Mouse (Mus musculus): ENCODE results near the gene Spaca4. TPM values are rescaled to one million over a fixed set of nuclear protein-coding genes. Genes with fewer than 3 reads are reported as not detected.
A peak's percentile ranks its signal among the peaks of the same experiment; 100 is the strongest.

The Spaca4 gene
- total and polyA plus RNA-seq, 2 experiments from 2014 or later: not detected

GRCm38 (mm10) chr7:45760151-45760550 is 34.5 kb upstream of the Spaca4 start:
- ATAC-seq (no peak), DNase-seq (ENCODE audit: low spot score) (no peak)
- Histone ChIP-seq H3K9me3 (ENCODE audit: low read length) (no peaks in the 10 kb centered on the region), H3K9ac (replicated peaks; ENCODE audit: low read length) (no peak overlapping the region), H3K4me1 (ENCODE audit: insufficient read depth, low read length) (no peaks in the 10 kb centered on the region), H3K27me3 (ENCODE audit: insufficient read depth, low read length) (peaks cover 6% of the 10 kb centered on the region; the same call in 1 of the 2 replicates), H3K36me3 (ENCODE audit: insufficient read depth, low read length) (no peaks in the 10 kb centered on the region), H3K4me2 (ENCODE audit: low read depth, low read length) (no peak overlapping the region), H3K27ac (no peak overlapping the region), H3K4me3 (ENCODE audit: low read length) (no peak overlapping the region)
- 55% methylated on average over 5 of the region's 5 CpGs for WGBS
- no peak for TF ChIP-seq CTCF (IDR thresholded peaks at IDR 0.05; ENCODE audit: low read depth)

GRCm38 (mm10) chr7:45759400-45759799 is 33.8 kb upstream of the Spaca4 start:
- Histone ChIP-seq H3K4me3 (ENCODE audit: low read length) (0 out of 2 replicates have a peak overlapping the region, but pooled peaks have one; percentile 2), H3K27ac (no peak overlapping the region), H3K36me3 (ENCODE audit: insufficient read depth, low read length) (no peaks in the 10 kb centered on the region), H3K9me3 (ENCODE audit: low read length) (no peaks in the 10 kb centered on the region), H3K27me3 (ENCODE audit: insufficient read depth, low read length) (peaks cover 6% of the 10 kb centered on the region; the same call in 1 of the 2 replicates), H3K4me1 (ENCODE audit: insufficient read depth, low read length) (no peaks in the 10 kb centered on the region), H3K9ac (replicated peaks; ENCODE audit: low read length) (0 out of 2 replicates have a peak overlapping the region, but pooled peaks have one; percentile 13), H3K4me2 (ENCODE audit: low read depth, low read length) (peak overlapping the region; percentile 31)
- no peak for TF ChIP-seq CTCF (IDR thresholded peaks at IDR 0.05; ENCODE audit: low read depth)
- DNase-seq (ENCODE audit: low spot score) (no peak), ATAC-seq (no peak)
- 20% methylated on average over 20 of the region's 27 CpGs for WGBS

GRCm38 (mm10) chr7:45755703-45756102 is 30.1 kb upstream of the Spaca4 start:
- ATAC-seq (no peak), DNase-seq (ENCODE audit: low spot score) (no peak)
- Histone ChIP-seq H3K27ac (no peak overlapping the region), H3K4me3 (ENCODE audit: low read length) (no peak overlapping the region), H3K36me3 (ENCODE audit: insufficient read depth, low read length) (no peaks in the 10 kb centered on the region), H3K9ac (replicated peaks; ENCODE audit: low read length) (no peak overlapping the region), H3K9me3 (ENCODE audit: low read length) (no peaks in the 10 kb centered on the region), H3K4me2 (ENCODE audit: low read depth, low read length) (no peak overlapping the region), H3K4me1 (ENCODE audit: insufficient read depth, low read length) (no peaks in the 10 kb centered on the region), H3K27me3 (ENCODE audit: insufficient read depth, low read length) (peaks cover 6% of the 10 kb centered on the region; the same call in 1 of the 2 replicates)
- no peak for TF ChIP-seq CTCF (IDR thresholded peaks at IDR 0.05; ENCODE audit: low read depth)
- 52% methylated on average over 6 of the region's 6 CpGs for WGBS

GRCm38 (mm10) chr7:45750162-45750561 is 24.5 kb upstream of the Spaca4 start:
- TF ChIP-seq CTCF (IDR thresholded peaks at IDR 0.05; ENCODE audit: low read depth): no peak
- 75% methylated on average over 9 of the region's 9 CpGs for WGBS
- Histone ChIP-seq H3K4me2 (ENCODE audit: low read depth, low read length) (no peak overlapping the region), H3K27me3 (ENCODE audit: insufficient read depth, low read length) (no peaks in the 10 kb centered on the region), H3K9ac (replicated peaks; ENCODE audit: low read length) (no peak overlapping the region), H3K9me3 (ENCODE audit: low read length) (no peaks in the 10 kb centered on the region), H3K27ac (no peak overlapping the region), H3K36me3 (ENCODE audit: insufficient read depth, low read length) (no peaks in the 10 kb centered on the region), H3K4me3 (ENCODE audit: low read length) (no peak overlapping the region), H3K4me1 (ENCODE audit: insufficient read depth, low read length) (no peaks in the 10 kb centered on the region)
- no peak for DNase-seq (ENCODE audit: low spot score)
- ATAC-seq: no peak

GRCm38 (mm10) chr7:45749401-45749800 is 23.8 kb upstream of the Spaca4 start:
- no peak for TF ChIP-seq CTCF (IDR thresholded peaks at IDR 0.05; ENCODE audit: low read depth)
- no peaks in the 10 kb centered on the region for H3K4me1 ChIP-seq (ENCODE audit: insufficient read depth, low read length)
- H3K9me3 ChIP-seq (ENCODE audit: low read length): no peaks in the 10 kb centered on the region
- H3K27me3 ChIP-seq (ENCODE audit: insufficient read depth, low read length): no peaks in the 10 kb centered on the region
- H3K27ac ChIP-seq: no peak overlapping the region
- no peak overlapping the region for H3K4me3 ChIP-seq (ENCODE audit: low read length)
- ATAC-seq (0 out of 2 replicates have a peak, but pooled peaks have one; percentile 44), DNase-seq (ENCODE audit: low spot score) (no peak)
- H3K4me2 ChIP-seq (ENCODE audit: low read depth, low read length): no peak overlapping the region
- H3K9ac ChIP-seq (replicated peaks; ENCODE audit: low read length): no peak overlapping the region
- no peaks in the 10 kb centered on the region for H3K36me3 ChIP-seq (ENCODE audit: insufficient read depth, low read length)
- 39% methylated on average over 9 of the region's 10 CpGs for WGBS

GRCm38 (mm10) chr7:45748110-45748509 is 22.5 kb upstream of the Spaca4 start:
- no peak for DNase-seq (ENCODE audit: low spot score)
- TF ChIP-seq CTCF (IDR thresholded peaks at IDR 0.05; ENCODE audit: low read depth): no peak

GRCm38 (mm10) chr7:45747450-45747849 is 21.8 kb upstream of the Spaca4 start:
- Histone ChIP-seq H3K36me3 (ENCODE audit: insufficient read depth, low read length) (no peaks in the 10 kb centered on the region), H3K4me2 (ENCODE audit: low read depth, low read length) (no peak overlapping the region), H3K27me3 (ENCODE audit: insufficient read depth, low read length) (no peaks in the 10 kb centered on the region), H3K9me3 (ENCODE audit: low read length) (no peaks in the 10 kb centered on the region), H3K27ac (no peak overlapping the region), H3K9ac (replicated peaks; ENCODE audit: low read length) (no peak overlapping the region), H3K4me3 (ENCODE audit: low read length) (no peak overlapping the region), H3K4me1 (ENCODE audit: insufficient read depth, low read length) (no peaks in the 10 kb centered on the region)
- TF ChIP-seq CTCF (IDR thresholded peaks at IDR 0.05; ENCODE audit: low read depth): no peak
- ATAC-seq (no peak), DNase-seq (ENCODE audit: low spot score) (no peak)
- 89% methylated on average over 5 of the region's 5 CpGs for WGBS

More at GRCm38 (mm10) chr7:45748110-45748509, 22.5 kb upstream of the Spaca4 start:
- H3K4me3 ChIP-seq (ENCODE audit: low read length): no peak overlapping the region
- no peak overlapping the region for H3K9ac ChIP-seq (replicated peaks; ENCODE audit: low read length)
- no peaks in the 10 kb centered on the region for H3K4me1 ChIP-seq (ENCODE audit: insufficient read depth, low read length)
- ATAC-seq: no peak
- H3K27ac ChIP-seq: no peak overlapping the region
- H3K36me3 ChIP-seq (ENCODE audit: insufficient read depth, low read length): no peaks in the 10 kb centered on the region
- 83% methylated on average over 7 of the region's 7 CpGs for WGBS
- no peaks in the 10 kb centered on the region for H3K9me3 ChIP-seq (ENCODE audit: low read length)
- H3K4me2 ChIP-seq (ENCODE audit: low read depth, low read length): no peak overlapping the region
- no peaks in the 10 kb centered on the region for H3K27me3 ChIP-seq (ENCODE audit: insufficient read depth, low read length)
